Mouse (Mus musculus) c-Kit-positive CD71-positive TER-119-positive erythroid progenitor cells, embryonic 14.5 days (primary cell): ENCODE data around the gene Cass4.
A peak's percentile ranks its signal among the peaks of the same experiment; 100 is the strongest.

Experiments used
- DNase-seq: peaks from one replicate; pipeline ENCODE4 v3.0.0-alpha.2; 2013; ENCODE audit warnings: low spot score

Gene Cass4

DNA sequence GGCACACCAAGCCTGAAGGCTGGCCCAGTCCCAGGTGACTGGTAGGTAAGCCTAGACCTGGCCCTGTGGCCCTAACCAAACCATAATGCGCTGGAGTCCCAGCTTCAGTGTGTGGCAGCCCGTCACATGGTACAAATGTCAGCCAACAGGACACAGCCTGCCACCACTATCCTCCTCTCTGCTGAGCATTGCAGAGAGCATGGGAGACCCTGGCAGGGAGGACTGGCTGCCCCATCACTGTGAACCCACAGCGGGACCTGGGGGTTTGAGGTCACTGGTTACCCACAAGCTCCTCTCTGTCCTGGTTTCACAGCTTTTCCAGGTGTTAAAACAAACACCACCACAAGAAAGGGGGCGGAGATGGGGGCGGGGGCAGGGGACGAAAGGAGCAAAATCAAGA, 3.3 kb upstream of the Cass4 start:
- no peak for DNase-seq

DNA sequence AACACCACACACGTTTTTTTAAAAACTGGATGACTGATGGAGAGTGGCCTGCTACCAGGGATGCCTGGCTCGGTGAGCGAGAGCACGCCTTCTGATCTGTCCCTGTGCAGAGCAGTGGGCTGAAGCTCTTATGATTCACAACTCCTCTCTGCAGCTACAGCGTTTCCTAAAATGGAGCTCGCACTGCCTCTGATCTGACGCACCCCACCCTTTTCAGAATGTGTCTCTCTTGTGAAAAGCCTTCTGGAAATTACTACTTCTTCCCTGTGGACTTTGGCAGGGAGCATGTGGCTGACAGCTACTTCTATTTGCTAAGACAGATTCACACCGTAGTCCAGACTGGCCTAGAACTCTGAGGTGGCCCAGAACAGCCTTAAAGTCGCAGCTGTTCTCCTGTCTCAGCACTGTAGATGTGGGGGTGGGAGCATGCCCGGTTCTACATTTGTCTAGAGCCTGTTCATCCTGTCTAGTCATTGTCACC, 1.5 kb upstream of the Cass4 start:
- no peak for DNase-seq

DNA sequence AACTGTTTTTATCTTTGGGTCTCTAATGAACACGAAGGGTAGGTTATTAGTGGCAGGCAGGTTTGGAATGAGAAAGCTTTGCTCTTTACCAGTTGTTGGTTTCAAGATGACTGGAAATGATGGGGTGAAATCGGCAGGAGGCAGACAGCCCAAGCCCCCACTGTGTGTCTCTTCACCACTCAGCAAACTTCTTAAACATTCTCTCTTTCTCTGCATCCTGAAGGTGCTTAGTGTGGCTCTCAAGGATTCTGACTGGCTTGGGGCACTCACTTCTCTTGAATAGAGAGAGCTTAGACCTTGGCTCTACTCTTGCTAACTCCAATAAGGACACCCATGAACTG, 428 bp downstream of the Cass4 start:
- DNase-seq: no peak

DNA sequence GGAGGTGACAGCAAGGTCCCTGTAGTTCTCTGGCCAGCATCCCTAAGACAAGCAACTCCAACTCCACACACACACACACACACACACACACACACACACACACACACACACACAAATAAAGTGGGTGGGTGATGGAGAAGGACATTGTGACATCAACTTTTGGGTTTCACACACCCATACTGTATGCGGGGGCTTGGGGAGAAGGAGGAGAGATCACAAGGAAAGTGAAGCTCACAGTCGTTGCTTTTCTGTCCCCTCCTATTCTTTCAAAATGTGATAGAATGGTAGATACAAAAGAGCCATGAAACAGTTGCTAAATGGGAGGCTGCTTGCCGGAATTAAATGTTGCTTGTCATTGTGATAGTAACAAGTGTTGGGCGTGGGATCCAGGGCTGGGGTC, 1.1 kb downstream of the Cass4 start:
- DNase-seq: no peak

DNA sequence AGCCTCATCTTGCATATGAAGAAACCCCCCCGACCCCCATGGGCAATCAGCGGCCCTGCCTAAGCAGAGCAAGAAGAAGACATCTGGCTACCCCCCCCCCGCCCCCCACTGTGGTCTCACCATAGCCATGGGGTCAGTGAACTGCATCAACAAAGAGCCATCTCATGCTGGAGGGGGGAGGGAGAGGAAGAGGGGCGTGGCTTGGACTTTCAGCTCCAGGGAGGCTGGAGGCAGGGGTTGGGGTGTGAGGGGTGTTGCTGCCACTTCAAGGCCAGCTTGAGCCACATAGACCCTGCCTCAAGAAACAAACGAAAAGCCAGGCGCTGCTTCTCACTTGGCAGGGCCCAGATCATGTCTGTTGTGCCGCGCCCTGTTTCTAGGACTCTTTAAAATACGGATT, 2.4 kb downstream of the Cass4 start:
- no peak for DNase-seq

DNA sequence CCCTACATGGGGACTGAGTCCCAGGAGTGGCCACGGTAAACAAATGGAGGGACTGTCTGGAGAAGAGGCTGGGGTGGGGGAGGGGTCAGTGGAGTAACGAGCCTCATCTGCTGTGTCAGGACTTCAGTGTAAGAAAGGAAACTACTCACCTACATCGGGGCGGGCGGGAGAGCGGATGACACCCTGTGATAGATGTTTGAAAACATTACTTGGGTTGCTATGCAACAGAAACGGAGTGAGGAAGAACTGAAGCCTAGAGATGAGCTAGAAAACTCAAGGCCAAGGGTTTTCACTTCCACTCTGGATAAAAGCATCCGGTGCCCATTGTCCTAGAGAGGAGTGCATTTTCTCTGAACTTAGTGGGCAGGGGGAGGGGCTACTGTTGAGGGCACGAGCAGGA, 6.3 kb downstream of the Cass4 start:
- DNase-seq: no peak

DNA sequence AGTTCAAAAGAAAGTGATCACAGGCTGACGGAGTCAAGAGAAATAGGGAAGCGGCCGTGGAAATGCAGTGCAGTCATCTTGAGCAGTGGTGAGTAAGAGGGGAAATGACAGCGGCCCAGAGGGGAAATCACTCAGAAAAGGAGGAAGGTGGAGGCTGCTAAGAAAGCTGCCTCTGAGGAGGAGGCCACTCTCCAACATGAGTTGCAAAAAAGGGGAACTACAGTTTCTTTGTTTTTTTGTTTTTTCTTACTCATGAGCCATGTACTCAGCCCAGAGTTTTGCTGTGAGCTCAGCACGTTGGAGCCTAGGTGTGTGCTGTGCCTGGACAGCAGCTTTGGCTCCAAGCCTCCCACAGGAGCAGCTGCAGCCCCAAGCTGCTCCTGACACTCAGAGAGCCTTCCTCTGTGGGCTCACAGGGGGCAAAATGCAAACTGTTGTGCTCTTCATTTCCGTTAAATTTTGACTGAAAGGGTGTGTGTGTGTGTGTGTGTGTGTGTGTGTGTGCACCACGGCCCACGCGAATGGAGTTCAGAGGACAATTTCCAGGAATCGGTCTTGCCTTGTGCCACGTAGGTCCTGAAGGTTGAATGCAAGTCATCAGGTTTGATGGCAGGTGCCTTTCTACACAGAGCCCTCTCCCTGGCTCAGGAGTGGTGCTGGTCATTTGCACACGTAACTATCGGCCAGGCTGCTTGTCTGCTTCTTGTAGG, 7.7 kb downstream of the Cass4 start:
- peak; percentile 13 for DNase-seq

DNA sequence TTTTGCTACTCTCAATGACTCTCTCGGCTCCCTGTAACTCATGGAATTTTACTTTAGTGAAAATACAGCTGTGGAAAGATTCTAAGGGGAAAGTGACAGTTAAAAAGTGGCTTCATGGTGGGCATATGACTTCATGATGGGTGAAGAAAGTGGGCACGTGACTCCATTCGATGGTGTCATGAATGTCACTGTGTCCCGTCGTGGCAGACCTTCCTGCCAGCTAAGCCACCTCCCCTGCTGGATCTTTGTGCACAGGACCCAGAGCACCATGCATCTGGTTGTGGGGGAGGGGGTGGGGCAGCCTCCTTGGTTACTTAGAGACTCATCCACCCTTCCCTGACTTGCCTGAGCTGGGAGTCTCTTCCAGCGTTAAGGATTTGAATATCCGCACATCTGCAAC, 10.6 kb downstream of the Cass4 start:
- DNase-seq: no peak

DNA sequence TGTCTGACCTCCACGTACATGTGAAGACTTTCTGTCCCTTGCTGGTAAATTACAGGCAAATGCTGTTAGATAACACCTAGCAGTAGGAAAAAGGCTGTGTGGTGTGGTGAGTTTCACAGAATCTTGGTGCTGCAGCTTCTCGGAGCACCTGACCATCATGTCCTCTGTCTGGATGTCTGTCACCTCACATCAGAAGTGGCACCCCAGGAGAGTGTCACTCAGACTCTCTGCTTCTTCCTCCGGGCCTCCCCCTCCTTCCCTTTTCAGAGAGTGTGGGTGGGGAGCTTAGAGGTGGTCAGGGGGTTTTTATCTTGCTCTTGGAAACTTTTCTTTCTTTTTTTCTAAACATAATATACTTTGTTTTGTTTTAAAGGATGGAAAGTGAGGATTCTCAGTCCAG, 11.4 kb downstream of the Cass4 start:
- DNase-seq: no peak

DNA sequence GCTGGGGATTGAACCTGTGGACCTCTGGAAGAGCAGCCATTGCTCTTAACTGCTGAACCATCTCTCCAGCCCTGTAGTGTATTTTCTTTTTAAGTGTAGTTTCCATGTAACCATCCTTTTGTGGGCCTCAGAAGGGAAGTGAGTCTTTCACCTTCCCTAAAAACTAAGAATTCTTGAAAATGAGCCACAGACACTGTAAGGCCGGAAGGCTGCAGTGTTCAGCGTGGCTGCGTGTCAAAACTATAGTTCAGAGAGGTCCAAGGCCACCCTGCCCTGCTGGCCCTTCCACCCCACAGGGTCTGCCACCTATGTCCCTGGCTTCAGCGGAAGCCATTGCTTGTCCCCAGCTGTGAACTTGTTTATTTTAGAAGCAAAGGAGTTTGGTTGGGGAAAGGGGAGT, 12.6 kb downstream of the Cass4 start:
- no peak for DNase-seq

DNA sequence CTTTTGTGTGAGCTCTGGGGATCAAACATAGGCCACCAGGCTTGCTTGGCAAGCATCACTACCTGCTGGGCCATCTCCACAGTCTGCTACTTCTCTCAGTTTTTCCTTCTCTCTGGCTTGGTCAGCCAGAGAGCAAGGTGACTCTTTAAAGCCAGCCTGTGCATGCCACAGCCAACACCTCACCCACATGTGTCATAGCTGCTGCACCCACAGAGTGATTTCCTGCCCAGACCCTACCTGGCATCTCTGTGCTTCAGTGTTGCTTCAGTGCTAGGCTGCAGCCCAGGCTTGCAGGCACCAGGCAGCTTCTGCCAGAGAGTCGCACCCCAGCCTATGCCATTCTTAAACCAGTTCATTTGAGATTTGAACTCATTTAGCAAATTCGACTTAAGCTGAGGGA, 13.9 kb downstream of the Cass4 start:
- no peak for DNase-seq

DNA sequence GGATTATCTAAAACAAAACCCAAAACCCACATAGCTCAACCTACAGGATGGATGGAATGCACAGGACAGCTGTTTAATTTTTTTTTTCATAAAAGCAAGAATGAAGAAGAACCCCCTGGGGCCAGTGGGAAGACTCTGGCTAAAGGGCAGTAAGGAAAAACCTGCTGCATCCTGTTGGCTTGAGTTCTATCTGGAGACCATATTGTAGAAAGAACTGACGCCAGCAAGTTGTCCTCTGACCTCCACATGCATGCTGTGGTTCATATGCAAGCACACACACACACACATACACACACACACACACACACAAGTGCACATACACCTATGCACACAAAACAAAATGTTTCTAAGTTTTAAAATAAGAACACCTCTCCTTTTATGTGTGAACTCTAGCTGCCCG, 17.1 kb downstream of the Cass4 start:
- no peak for DNase-seq

DNA sequence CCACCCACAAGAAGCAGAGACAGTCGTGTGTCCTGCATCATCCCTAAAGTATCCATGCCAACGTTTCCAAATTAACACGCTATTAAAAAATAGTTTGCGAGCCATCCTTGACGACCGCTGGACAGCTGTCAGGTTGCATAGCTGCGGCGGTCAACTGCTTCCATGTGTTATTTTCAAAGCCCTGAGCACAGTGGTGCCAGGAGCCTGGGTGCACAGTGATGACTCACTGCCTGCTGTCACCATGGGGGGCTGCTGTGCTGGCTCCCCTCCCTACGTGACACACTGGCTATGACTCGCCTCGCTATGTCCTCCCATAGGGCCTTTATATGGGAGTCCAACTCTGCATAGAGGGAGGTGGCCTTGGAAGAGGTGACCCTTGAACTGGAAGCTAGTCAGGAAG, 17.5 kb downstream of the Cass4 start:
- no peak for DNase-seq

DNA sequence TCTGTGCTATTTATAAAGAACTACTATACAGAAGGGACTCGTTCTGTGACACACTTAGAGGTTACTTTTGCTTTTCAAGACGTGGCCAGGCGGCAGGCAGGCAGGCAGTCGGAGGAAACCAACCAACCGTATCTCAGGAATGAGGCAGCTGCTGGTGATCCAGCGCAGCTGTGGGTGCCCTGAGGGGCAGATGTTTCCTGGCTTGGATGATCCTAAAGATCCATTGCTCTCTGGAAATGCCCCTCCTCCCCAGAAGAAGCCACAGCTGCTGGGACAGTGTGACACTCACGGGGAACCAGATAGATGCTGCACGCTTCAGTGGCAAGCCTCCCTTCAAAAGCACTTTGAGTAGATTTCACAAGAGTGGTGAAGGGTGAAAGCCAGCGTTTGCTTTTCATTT, 18.9 kb downstream of the Cass4 start:
- DNase-seq: no peak

DNA sequence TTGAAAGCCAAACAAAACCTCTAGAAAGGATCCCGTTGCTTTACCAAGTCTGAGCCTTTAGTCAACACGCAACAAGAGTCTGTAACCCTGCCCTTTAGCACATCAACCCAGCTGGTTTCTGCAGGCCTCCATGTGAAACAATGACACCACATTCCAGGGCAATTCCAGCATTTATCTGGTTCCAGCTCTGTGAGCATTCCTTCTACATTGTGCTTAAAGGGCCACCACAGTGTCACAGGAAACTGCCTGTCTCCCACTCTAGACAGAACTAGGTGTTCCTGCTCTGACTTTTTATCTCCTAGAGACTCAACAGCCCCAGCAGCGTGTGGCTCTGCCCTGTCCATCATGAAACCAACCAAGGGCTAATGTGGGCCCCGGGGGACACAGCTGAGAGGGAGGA, 19.7 kb downstream of the Cass4 start:
- no peak for DNase-seq

DNA sequence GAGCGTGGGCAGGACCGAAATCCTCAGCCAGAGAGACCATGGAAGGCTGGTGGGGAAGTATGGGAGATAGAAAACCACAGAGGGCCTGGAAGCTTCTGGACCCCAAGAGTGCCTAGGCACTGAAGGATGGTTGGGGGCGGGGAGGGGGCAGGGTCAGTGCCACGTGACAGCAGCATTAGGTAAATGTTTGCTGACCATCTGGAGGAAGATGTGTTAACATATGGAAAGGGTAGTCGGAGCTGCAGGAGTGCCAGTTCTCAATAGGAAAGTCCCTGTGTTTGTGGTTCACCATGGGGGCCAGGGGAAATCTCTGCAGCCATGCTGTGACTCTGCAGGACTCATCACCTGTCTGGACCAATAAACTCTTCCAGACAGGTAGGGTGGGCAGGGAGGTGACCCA, 20.3 kb downstream of the Cass4 start:
- no peak for DNase-seq

DNA sequence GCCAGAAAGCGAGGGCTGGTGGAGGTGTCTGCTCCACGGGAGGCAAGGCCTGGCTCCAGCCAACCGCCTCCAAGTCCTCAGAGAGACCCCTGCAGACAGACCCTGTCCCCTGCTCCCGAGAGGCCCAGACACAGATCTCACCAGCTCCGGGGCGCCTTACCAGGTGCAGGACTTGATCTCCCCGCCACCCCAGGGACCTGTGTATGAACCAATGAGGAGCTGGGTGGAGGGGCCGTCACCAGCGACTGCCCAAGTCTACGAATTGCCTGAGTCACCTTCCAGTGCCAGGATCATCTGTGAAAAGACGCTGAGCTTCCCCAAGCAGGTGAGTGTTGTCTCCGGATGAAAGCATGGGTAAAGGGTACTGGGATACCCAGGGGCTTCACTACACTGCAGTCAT, 22.6 kb downstream of the Cass4 start:
- DNase-seq: no peak

DNA sequence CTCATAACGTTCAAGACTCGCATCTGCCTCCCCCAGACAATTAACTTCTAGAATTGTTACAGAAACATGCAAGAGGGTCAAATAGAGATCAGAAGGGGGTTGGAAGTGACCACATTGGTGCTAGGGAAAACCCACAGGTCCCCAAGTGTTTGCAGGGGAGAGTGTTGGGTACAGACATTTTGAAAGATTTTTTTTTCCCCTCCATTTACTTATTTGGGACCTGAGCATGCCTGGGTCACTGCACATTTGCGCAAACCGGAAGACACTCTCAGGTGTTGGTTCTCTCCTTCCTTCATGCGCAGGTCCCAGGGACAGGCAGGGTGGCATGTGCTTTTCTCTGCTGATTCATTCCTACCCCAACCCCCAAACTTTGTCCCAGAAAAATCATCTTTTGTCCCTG, 23.3 kb downstream of the Cass4 start:
- DNase-seq: no peak

DNA sequence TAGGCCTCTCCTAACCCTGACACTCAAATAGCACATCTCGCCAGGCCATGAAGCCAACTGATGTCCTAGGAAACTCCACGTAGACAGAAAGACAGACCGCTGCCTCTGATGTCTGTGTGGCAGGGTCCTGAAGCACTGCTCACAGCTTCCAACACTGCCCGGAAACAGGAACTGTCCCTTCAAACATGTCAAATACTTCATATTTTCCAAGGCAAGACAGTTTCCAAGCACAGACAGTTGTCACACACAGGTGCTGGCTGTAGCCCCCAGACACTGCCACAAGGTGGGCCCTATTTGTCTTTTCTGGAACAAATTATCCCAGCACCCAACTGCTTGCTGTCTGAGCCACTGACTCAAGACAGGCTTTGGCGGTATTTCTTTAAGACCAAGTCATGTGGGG, 24.6 kb downstream of the Cass4 start:
- no peak for DNase-seq

DNA sequence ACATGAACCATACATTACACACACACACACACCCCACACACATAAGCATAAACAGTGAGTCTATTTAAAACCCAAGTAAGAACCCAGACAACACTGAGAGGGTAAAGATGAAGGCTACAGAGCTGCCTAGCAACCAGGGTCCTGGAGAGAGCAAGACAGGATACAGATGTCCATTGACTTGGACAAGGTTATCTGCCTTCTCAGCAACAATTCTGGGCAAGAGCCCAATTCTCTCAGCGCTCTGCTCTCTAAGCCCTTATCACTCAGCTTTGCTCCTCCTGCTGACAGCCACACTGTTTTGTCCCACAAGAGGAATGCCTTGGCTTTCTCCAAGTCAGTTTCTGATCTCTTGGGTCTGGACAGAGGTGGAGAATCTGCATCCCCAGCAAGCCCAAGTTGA, 37.0 kb downstream of the Cass4 start:
- no peak for DNase-seq

DNA sequence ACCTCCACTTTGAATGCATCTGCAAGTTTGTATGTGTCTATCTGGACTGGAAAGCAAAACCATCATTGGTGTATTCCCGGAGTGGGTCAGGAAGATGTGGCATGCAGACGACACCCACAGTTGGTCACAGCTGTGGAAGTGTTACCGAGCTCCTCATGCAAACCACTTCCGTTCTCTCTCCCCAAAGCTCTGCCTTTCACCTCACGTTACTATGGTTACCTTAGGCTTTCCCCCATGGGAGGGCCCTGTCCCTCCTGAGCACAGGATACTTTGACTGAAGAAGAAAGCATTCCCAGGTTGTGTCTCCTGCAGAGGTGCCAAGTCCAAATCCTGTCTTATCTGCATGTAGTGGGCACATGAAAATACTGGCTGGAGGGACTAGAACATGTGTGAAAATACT, 40.2 kb downstream of the Cass4 start:
- DNase-seq: no peak

DNA sequence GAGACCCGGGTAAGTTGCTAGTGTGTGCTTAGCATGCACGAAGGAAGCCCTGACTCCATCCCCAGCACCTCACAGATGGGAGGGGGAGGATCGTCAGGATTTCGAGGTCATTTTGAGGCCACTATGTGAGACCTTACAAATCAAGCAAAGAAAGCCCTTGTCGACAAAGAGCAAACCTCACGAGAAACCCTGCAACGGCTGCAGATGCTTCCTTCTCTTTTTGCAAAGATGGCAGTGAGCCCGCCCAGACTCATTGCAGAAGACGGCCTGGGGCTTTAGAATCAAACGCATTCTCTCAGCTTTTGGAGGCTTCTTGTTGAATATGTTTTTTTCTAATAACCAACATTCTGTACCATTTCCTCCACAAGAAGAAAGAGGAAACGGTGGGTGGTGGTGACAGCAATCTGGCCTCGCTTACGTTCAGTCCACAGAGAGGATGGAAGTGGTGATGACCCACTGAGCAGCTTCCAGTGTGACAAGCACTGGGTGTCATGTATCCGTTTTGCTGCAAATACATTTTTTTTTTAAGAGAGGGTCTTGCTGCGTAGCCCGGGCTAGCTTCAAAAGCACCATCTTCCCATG, 43.9 kb downstream of the Cass4 start:
- no peak for DNase-seq

DNA sequence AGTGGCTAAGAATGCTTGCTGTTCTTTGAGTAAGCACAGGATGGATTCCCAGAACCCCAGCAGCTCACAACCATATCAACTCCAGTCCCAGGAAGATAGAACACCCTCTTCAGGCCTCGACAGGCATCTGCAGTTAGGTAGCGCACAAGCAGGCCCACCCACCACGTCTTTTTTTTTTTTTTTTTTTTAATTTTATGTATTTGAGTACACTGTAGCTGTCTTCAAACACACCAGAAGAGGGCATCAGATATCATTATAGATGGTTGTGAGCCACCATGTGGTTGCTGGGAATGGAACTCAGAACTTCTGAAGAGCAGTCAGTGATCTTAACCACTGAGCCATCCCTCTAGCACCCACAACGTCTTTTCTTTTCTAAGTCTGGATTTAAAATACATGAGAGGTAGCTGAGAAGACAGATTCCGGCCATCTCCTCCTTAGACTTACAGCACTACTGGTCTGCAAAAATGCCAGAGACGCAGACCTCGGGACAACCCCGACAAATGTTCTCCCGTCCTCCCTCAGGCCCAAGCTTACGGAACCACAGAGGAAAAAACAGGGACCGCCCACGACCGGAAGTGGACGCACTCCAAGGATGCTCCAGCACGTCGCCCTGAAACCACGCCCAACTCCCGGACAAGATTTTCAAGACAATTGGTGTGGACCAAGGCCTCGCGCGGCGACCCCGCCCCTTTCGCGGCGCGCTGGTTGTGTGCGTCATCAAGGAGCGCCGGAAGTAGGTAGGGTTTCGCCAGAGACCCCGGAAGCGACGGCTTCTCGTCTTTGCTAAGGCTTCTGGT, 46.4 kb downstream of the Cass4 start, which contains the start of gene Rtf2:
Gene Rtf2, plus strand, starts transcription at position 714 of the 797 bp plus-strand sequence.
- DNase-seq: peak; percentile 97

DNA sequence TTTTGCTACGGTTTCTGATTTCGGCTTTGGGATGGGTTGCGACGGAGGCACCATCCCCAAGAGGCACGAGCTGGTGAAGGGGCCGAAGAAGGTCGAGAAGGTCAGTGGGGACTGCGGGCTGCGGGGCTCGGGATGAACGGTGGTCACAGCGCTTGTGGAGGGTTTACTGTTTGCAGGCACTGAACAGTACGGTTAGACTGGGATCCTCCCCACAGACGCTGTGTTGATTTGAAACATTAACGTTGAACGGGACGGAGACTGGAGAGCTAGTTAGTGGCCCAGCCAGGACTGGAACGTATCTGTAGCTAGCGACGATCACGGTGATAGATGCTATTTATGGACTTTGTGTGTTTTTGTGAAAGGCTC, 47.0 kb downstream of the Cass4 start:
- no peak for DNase-seq
